Mouse (Mus musculus): ENCODE measurements around the gene Perm1.

DNA sequence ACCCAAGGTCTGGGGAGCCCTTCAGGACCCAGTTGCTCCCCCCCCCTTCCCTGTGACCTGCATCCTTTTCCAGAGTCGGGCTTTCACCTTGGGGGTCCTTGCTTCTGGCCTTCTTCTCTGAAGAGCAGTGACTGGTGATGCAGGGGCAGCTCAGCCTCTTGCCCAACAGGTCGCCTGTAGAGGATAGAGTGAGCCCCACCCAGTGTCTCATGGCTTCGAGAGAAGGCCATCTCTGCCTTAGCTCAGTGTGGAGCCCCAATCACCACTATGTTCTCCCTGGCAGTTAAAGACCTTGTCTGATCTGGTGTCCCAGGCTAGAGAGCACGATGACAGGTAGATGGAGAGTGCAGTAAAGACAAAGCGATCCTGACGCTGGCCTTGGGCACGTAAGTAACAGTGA lies 36.5 kb downstream of the Perm1 start:
- TF ChIP-seq CTCF (IDR thresholded peaks at IDR 0.05; ENCODE audit: low read depth) (no peak), EP300 (IDR thresholded peaks at IDR 0.05; ENCODE audit: low read depth) (no peak)

Measured in heart, postnatal 0 days (tissue).